Mouse (Mus musculus) layer of hippocampus, adult 8-10 months (tissue): ENCODE results near the gene Arl6ip6. TPM values are rescaled to one million over a fixed set of nuclear protein-coding genes. Genes with fewer than 3 reads are reported as not detected.

Experiments
- DNase-seq, 2 experiments: peaks; one replicate each; pipeline ENCODE4 v3.0.0; 2022; ENCODE audit warnings: low spot score in 2 of 2
- total RNA-seq, 4 experiments: library from RNA; stranded (reverse); gene quantifications; 2 replicates each; pipeline ENCODE4 v1.2.4; 2022

Gene Arl6ip6
- total RNA-seq = 10 to 100 TPM; 12.3 to 13.5 (median 13.0) TPM

DNA sequence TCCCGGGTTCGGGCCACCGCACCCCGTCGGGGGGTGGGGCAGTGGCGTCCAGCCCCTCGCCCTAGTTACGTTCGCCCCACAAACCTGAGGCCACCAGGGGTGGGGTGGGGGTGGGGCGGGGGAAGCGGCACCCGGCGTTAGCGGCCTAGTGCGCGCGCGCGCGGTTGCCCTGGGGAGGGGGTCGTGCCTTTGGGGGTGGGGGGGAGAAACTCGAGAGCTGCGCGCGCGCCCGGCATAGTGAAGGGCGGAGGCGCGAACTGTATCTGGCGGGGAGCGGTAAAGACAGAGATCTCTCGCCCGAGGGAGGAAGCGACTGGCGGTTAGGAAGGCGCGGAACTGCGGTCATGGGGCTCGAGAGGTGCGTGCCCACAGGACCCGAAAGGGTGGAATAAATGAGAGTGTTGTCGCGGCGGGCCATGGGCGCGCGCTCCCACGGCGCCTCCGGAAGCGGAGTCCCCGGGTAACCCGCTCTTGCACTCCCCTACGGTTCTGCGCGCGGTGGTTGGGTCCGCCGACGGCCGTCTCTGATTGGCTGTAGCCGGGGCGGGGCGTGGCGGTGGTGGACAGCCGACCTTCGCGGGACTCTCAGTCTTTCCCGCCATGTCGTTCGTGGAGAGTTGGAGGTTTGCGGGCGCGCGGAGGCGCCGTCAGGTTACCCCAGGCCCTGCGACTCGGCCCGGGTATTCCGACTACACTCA lies at the start of gene Arl6ip6:
Gene Arl6ip6, plus strand, starts transcription at position 204 of the 698 bp plus-strand sequence.
- DNase-seq = peak; percentile 93 to 97

DNA sequence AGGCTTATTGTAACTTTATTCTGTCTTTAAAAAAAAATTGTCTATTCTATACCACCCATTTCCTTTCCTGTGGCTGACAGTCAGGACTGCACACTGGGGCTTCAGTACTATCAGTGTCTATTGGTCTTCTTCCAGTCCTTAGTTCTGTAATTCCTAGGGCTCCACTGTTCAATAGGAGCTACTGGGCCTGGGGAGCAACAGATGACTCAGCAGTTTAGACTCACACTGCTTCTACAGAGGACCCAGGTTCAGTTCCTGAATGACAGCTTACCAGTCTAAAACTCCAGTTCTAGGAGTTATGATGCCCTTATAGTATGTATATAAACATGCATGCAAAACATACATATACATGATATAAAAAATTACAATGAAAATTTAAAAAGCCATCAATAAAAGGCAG lies 44.7 kb upstream of the Arl6ip6 start:
- no peak for DNase-seq

DNA sequence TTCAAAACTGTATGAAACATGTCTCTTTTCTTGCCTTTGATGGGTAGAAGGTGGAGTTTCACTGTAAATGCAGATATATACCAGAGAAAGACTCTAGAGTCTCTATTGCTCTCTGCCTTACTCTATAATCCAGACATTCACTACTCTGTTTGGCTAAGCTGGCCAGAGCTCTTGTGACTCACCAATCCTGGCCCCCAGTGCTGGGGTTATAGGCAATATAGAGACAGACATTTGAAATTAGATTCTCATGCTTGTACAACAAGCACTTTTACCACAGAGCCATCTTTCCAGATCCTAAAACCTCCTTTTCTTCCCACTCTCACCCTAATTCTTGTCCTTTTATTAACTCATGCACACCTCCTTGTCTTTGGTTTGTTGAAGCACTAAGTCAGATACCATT lies 17.6 kb upstream of the Arl6ip6 start:
- no peak for DNase-seq

DNA sequence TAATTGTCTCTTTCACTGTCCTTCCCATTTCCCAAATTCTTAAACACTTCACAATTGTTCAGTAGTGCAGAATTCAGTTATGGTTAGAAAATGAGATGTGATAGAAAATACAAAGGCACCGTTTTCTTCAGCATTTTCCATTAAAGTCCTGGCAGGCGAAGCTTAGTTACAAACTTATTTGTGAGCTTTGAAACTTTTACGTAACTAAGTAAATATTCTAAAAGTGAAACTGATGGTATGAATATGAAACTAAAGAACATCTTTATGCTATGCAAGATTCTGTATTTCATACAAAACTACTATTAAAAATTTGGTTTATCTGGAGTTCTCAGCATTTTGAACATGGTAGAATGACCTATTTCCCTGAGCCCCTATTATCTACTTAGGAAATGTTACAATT lies 12.6 kb upstream of the Arl6ip6 start:
- DNase-seq = no peak

DNA sequence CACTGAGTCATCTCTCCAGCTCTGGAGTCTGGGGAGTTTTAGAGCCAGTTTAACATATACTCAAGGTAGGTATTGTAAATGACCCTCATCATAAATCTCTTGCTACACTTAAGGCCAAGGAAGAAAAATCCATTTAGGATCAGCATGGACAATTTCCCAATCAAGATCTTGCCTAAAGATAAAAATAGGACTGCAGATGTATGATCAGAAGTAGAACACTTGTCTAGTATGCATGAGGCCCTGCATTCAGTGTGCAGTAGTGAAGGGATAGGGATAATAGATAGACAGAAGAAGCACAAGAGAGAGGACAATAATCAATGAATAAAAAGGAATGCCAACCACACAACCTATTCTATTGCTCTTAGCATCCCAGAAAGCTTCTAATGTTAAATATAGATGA lies 11.7 kb upstream of the Arl6ip6 start:
- no peak for DNase-seq

DNA sequence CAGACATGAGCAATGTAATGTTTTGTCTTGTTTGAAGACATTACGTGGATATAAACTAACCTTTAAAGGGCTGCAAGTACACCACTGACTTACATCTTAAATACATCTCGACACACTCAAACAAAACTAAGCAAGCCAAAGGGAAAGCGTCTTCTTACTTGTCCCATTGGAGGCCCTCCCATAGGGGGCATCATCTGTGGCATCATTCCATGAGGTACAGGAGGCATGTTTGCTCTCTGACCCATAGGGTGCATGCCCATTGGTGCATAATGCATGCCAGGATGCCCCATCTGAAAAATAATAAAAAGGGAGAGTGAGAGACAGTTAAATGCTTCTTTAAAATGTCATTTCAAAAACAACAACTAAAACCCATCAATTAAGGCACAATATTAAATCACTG lies 1.7 kb upstream of the Arl6ip6 start:
- DNase-seq = no peak

DNA sequence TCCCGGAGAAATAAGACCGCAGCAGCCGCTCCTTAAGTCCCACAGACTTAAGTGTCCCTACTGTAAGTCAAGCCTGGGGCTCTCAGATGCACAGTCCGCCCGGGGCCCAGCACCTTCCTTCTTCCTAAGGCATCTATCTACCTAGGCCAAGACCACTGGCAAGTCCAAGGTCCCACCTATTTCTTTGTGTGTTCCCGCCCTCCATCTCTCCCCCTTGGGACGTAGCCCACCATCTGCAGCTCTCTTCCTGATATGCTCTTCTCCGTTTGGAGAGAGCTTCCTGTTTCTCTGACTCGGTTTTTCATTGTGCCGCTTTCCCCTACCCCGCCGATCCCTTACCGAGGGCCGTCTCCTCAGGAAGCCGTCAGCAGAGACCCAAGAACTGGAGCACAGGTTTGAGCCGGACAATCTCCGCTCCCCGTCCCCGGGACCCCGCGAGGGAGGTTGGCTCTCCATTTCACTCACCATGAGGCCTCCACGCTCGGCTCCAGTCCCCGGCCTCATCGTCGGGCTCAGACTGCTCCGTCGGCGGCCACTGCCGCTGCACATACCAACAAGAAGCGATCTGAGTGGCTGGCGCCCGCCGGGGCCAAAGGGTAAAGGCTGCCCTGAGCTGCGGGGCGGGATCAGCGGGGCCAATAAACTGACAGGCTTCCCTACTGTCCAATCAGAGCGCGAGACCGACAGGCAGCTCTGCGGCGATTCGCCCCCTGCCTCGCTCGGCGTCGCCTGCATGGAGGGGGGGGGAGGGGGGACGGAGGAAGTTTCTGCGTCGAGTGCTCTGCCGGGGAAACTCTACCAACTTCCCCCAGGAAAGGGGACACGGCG lies 628 bp upstream of the Arl6ip6 start, which contains the start of gene Prpf40a:
Gene Prpf40a, minus strand, starts transcription at position 601 of the 828 bp plus-strand sequence.
- peak; percentile 98 to 99 for DNase-seq

DNA sequence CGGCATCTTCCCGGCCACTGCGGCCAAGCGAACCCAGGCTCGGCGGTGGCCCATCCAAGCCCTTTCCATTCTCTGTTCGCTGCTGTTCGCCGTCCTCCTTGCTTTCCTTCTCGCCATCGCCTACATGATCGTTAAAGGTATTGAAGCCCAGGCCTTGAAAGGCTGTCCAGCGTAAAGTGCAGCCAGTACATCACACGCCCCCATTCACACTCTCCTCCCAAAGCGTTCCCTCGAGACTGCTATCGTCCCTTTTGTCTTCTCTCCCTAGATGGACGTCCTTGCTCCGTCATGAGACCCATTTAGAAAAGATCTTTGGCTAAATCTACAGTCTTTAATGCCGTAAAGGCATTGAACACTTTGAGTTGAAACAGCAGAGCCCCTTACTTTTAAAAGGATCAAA lies 860 bp downstream of the Arl6ip6 start:
- no peak for DNase-seq

DNA sequence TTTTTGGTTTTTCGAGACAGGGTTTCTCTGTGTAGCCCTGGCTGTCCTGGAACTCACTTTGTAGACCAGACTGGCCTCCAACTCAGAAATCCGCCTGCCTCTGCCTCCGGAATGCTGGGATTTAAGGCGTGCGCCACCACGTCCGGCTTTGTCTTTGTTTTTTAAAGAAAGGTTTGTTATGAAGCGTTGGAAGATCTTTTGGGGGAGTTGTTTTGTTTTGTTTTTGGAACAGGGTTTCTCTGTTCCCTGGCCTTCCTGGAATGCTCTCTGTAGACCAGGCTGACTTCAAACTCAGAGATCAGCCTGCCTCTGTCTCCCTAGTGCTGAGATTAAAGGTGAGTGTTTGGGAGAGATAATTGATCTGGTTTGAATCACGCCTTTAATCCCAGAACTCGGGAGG lies 4.9 kb downstream of the Arl6ip6 start:
- DNase-seq = no peak

DNA sequence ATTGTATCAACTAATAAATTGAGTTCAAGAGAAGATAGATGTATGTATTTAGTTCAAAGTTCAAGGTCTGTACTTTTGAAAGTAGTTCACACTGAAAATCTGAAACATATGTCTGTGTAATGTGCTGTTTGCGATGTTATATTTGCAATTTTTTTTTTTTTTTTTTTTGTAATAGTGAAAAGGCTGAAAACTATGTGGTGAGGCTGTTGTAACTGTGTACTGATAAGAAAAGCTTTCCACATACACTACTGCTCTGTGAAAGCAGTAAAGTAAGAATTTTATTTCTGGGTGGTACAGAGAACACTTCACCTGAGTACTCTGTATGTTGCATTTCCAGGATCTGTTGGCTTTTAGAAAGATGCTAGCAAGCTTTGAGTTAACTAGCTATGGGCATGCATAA lies 7.7 kb downstream of the Arl6ip6 start:
- no peak for DNase-seq

DNA sequence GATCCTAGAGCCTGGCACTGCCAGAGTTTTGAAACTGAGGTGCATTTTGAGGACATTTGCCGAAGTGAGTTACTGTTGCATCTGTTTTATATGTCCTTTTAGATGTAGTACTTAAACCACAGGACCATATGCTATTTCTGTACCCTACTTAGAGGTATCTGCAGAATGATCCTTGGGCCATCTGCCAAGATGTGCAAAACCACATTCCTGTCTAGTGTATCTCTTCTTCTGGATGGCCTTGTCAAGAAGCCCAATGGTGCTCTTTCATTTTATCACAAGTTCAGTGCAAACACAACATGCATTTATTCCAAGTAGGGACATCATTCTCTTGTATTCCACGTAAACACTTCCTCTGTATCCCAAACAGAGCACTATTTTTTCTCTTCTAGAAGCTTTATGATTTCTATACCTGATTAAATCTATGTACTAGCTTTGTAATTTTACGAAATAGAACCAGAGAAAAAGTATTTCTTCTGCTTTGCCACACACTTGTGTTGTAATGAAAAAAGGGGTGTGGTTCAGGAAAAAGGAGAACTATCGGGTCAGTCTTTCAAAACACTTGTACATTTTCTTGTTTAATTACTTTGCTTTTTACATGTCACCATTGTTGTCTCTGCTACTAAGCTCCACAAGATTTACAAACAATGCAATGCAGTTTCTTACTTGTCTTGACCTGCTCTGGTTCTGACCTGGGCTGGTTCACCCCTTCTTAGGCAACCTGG lies 8.8 kb downstream of the Arl6ip6 start:
- no peak for DNase-seq

DNA sequence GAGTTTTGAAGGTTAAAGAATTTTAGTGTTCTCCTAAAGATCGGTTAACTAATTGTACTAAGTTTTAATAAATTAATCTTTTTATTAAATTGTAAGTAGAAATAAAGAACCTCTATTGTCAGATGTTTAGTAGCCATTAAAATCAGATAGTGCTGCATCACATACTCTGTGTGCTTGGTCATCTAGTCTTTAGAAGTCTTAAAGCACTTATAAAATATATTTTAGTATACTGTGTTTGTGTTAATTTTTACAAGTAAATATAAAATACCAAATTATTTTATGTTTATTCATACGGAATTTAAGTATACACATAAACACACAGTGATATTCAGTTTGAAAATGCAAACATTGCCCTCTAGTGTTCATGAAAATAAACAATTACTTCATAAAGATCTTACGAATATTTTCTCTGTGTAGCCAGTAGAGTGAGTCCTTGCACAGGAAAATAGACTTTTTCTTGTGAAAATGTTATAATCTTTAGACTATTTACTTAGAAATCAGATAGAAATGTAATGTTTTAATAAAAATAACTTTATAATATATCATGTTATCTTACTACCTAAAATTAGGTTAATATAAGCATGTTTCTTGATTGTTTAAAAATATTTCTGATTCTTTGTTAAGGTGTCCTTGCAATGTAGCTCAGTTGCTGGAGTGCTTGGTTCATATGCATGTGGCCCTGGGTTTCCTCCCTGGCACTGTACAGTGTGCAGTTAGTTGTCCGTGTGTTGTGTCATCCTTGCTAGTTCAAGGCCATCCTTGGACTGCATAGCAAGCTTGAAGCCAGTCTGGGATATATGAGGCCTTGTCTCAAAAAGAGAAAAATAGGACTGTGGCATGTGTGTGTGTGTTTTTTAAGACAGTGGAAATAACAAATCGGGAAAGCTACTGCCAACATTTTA lies 13.1 kb downstream of the Arl6ip6 start:
- DNase-seq = no peak

DNA sequence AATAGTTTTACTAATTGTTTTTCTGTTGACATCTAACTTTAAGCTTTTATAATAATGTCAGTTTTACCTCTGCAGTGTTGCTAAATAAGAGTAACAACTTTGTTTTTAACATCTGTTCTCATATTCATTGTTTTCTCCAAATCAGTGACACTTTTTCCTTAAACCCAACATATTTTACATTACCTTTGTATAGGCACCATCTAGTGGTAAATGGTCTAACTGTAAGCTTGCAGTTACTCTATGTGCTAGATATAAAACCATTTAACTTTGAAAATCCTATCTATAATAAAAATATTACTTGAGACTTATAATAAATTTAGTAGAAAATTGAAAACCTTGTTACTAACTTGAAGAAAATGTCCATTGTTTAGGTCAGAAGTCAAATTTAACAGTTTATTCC lies 15.2 kb downstream of the Arl6ip6 start:
- no peak for DNase-seq

DNA sequence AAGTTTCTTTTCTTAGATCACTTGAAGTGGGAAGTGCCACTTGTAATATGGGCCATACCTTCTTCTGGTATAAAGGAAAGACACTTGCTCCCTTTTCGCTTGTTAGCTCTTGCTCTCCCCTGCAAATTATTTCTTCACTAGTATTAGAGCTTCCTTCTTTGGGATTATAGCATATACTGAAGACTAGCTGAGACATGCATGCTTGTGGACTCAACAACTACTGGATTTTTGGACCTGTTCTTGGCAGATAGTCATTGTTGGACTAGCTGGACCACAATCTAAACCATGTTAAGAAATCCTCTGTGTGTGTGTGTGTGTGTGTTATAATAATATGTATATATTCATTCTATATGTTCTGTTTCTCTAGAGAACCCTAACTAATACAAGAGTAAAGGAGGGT lies 22.0 kb downstream of the Arl6ip6 start:
- DNase-seq = no peak

DNA sequence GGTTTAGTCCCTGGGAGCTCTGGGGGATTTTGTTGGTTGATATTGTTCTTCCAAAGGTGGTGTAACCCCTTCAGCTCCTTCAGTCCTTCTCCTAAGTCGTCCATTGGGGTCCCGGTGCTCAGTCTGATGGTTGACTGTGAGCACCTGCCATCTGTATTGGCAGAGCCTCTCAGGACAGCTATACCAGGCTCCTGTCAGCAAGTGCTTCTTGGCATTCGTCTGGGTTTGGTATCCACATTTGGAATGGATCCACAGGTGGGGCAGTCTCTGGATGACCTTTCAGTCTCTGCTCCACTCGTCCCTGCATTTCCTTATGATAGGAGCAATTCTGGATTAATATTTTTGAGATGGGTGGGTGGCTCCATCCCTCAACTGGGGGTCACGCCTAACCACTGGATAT lies 30.7 kb downstream of the Arl6ip6 start:
- DNase-seq = no peak

DNA sequence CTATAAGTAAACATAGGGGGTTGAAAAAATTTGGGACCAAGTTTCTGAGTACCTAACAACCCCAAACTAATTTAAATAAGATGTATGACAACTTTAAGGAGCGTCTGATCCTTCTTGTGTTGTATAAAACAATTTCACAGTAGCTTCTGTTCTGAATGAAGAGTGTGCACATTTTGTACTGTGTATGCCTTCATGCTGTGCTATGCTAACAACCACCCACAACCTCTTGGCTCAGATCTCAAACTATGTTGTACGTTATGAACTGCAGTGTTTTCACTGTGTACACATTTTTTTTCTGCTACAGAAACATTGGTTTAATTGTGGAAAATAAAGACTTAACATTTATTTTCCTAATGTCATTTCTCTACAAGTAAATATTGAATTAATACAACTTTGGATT lies 65.5 kb downstream of the Arl6ip6 start:
- peak; percentile 7 for DNase-seq

Other genes with a start within 250 kb of the Arl6ip6 start
- gene Prpf40a, start 442 bp upstream of the Arl6ip6 start, total RNA-seq = 10 to 100 TPM; 46.4 to 54.2 (median 49.5) TPM